Mouse (Mus musculus) urinary bladder, postnatal 36 days (tissue): ENCODE measurements around the gene Map1lc3b.
A peak's percentile ranks its signal among the peaks of the same experiment; 100 is the strongest.
"Not testable (repeated sequence)": the region's sequence is repeated elsewhere in the genome, so short reads cannot be mapped to it uniquely, and the experiment has no call there.

Source experiments
- DNase-seq, 2 experiments: peaks; one replicate each; pipeline ENCODE4 v3.0.0; 2022; ENCODE audit warnings: low spot score in 2 of 2, mixed read lengths in 1 of 2

Gene Map1lc3b

GRCm38 (mm10) chr8:121572121-121572520 lies 18.0 kb upstream of the Map1lc3b start:
- no peak for DNase-seq

GRCm38 (mm10) chr8:121573275-121573674 lies 16.9 kb upstream of the Map1lc3b start:
- peak; percentile 70 to 83 for DNase-seq

- no peak for DNase-seq
These were observed 14.5 kb upstream of the Map1lc3b start for GRCm38 (mm10) chr8:121575661-121576060.

- no peak for DNase-seq
These were observed 12.1 kb upstream of the Map1lc3b start for GRCm38 (mm10) chr8:121577751-121578675.

- DNase-seq = peak; percentile 77 to 91
These were observed 11.3 kb upstream of the Map1lc3b start, which contains the start of gene Fbxo31 for GRCm38 (mm10) chr8:121578676-121579451. Fbxo31 (minus strand) TSS chr8:121578806.

GRCm38 (mm10) chr8:121580465-121580864 lies 9.7 kb upstream of the Map1lc3b start:
- peak in 1 of 2 experiments; percentile 57 for DNase-seq

- peak in 1 of 2 experiments; percentile 58 for DNase-seq
These were observed 6.5 kb upstream of the Map1lc3b start for GRCm38 (mm10) chr8:121583653-121584052.

- no peak for DNase-seq
These were observed 5.4 kb upstream of the Map1lc3b start for GRCm38 (mm10) chr8:121584730-121585129.

- peak; percentile 99 for DNase-seq
These were observed 4.9 kb upstream of the Map1lc3b start for GRCm38 (mm10) chr8:121585159-121585825.

GRCm38 (mm10) chr8:121588750-121589149 lies 1.4 kb upstream of the Map1lc3b start:
- DNase-seq = no peak

GRCm38 (mm10) chr8:121589205-121589726 lies 895 bp upstream of the Map1lc3b start:
- no peak for DNase-seq

GRCm38 (mm10) chr8:121591178-121592066 lies 1.3 kb downstream of the Map1lc3b start:
- peak in 1 of 2 experiments; percentile 47 for DNase-seq

- DNase-seq = no peak
These were observed 3.1 kb downstream of the Map1lc3b start for GRCm38 (mm10) chr8:121593293-121593692.

- DNase-seq = no peak
These were observed 3.8 kb downstream of the Map1lc3b start for GRCm38 (mm10) chr8:121593983-121594382.

- DNase-seq = not testable (repeated sequence)
These were observed 7.3 kb downstream of the Map1lc3b start for GRCm38 (mm10) chr8:121597492-121597891.

- DNase-seq = no peak
These were observed 8.0 kb downstream of the Map1lc3b start for GRCm38 (mm10) chr8:121598190-121598589.

- DNase-seq = peak; percentile 71 to 79
These were observed 8.7 kb downstream of the Map1lc3b start for GRCm38 (mm10) chr8:121598892-121599291.

GRCm38 (mm10) chr8:121599842-121600241 lies 9.7 kb downstream of the Map1lc3b start:
- no peak for DNase-seq

GRCm38 (mm10) chr8:121602411-121602810 lies 12.2 kb downstream of the Map1lc3b start:
- DNase-seq = no peak

GRCm38 (mm10) chr8:121602860-121603259 lies 12.7 kb downstream of the Map1lc3b start:
- DNase-seq = peak; percentile 53 to 70
